Mouse (Mus musculus): ENCODE measurements around the gene Lamc3.

The Lamc3 gene

GRCm38 (mm10) chr2:31996060-31996459 is 109.0 kb downstream of the Lamc3 start:
- peak; percentile 87 for DNase-seq
